Mouse (Mus musculus): ENCODE data around the gene Syt17. TPM values are rescaled to one million over a fixed set of nuclear protein-coding genes. Genes with fewer than 3 reads are reported as not detected.
A peak's percentile ranks its signal among the peaks of the same experiment; 100 is the strongest.

Gene Syt17
- polyA plus RNA-seq, 1 experiment from 2014 or later: 21.9 TPM

- no peak overlapping the region for H3K9ac ChIP-seq
- H3K4me2 ChIP-seq: no peak overlapping the region
- H3K36me3 ChIP-seq: no peaks in the 10 kb centered on the region
- H3K27ac ChIP-seq (replicated peaks): no peak overlapping the region
- peaks cover 9% of the 10 kb centered on the region; the same call in 1 of the 2 replicates for H3K4me1 ChIP-seq (replicated peaks)
- H3K4me3 ChIP-seq: no peak overlapping the region
- ATAC-seq (ENCODE audit: low FRiP score, low read depth): no peak
- no peaks in the 10 kb centered on the region for H3K27me3 ChIP-seq
- no peaks in the 10 kb centered on the region for H3K9me3 ChIP-seq
Observed at GRCm38 (mm10) chr7:118405251-118405650, 42.8 kb downstream of the Syt17 start.

- ATAC-seq (ENCODE audit: low FRiP score, low read depth): peak; percentile 73
- WGBS: 61% methylated on average over 3 of the region's 3 CpGs
Observed at GRCm38 (mm10) chr7:118402576-118403022, 45.4 kb downstream of the Syt17 start.

GRCm38 (mm10) chr7:118401949-118402348 is 46.1 kb downstream of the Syt17 start:
- WGBS: 46% methylated on average over 5 of the region's 5 CpGs
- peak overlapping the region; percentile 13; the same call in 1 of the 2 replicates for H3K27ac ChIP-seq (replicated peaks)
- H3K27me3 ChIP-seq: no peaks in the 10 kb centered on the region
- peak; percentile 36; the same call in 1 of the 2 replicates for ATAC-seq (ENCODE audit: low FRiP score, low read depth)
- H3K4me1 ChIP-seq (replicated peaks): peaks cover 9% of the 10 kb centered on the region; the same call in 1 of the 2 replicates
- H3K4me3 ChIP-seq: no peak overlapping the region
- no peak overlapping the region for H3K9ac ChIP-seq
- H3K36me3 ChIP-seq: no peaks in the 10 kb centered on the region
- H3K9me3 ChIP-seq: no peaks in the 10 kb centered on the region
- H3K4me2 ChIP-seq: no peak overlapping the region

More at GRCm38 (mm10) chr7:118402576-118403022, 45.4 kb downstream of the Syt17 start:
- Histone ChIP-seq H3K4me3 (no peak overlapping the region), H3K4me1 (replicated peaks) (peaks cover 9% of the 10 kb centered on the region; the same call in 1 of the 2 replicates), H3K27me3 (no peaks in the 10 kb centered on the region), H3K27ac (replicated peaks) (0 out of 2 replicates have a peak overlapping the region, but pooled peaks have one; percentile 13), H3K9ac (no peak overlapping the region), H3K9me3 (no peaks in the 10 kb centered on the region), H3K4me2 (no peak overlapping the region), H3K36me3 (no peaks in the 10 kb centered on the region)

GRCm38 (mm10) chr7:118399764-118400163 is 48.3 kb downstream of the Syt17 start:
- whole genome bisulfite sequencing: 87% methylated on average over 9 of the region's 9 CpGs
- H3K9ac ChIP-seq: no peak overlapping the region
- no peak overlapping the region for H3K4me2 ChIP-seq
- no peak overlapping the region for H3K4me3 ChIP-seq
- no peaks in the 10 kb centered on the region for H3K36me3 ChIP-seq
- H3K27me3 ChIP-seq: no peaks in the 10 kb centered on the region
- no peaks in the 10 kb centered on the region for H3K9me3 ChIP-seq
- no peak for ATAC-seq (ENCODE audit: low FRiP score, low read depth)
- H3K27ac ChIP-seq (replicated peaks): no peak overlapping the region
- peaks cover 9% of the 10 kb centered on the region; the same call in 1 of the 2 replicates for H3K4me1 ChIP-seq (replicated peaks)

- H3K36me3 ChIP-seq: no peaks in the 10 kb centered on the region
- no peak for ATAC-seq (ENCODE audit: low FRiP score, low read depth)
- 89% methylated on average over 5 of the region's 5 CpGs for WGBS
- H3K27me3 ChIP-seq: no peaks in the 10 kb centered on the region
- no peaks in the 10 kb centered on the region for H3K9me3 ChIP-seq
- H3K4me2 ChIP-seq: no peak overlapping the region
- no peak overlapping the region for H3K27ac ChIP-seq (replicated peaks)
- H3K4me3 ChIP-seq: no peak overlapping the region
- no peak overlapping the region for H3K9ac ChIP-seq
- H3K4me1 ChIP-seq (replicated peaks): no peaks in the 10 kb centered on the region
Observed at GRCm38 (mm10) chr7:118390705-118391104, 57.3 kb downstream of the Syt17 start.

- 95% methylated on average over 5 of the region's 5 CpGs for WGBS
- no peak for ATAC-seq (ENCODE audit: low FRiP score, low read depth)
- Histone ChIP-seq H3K4me3 (no peak overlapping the region), H3K4me2 (no peak overlapping the region), H3K4me1 (replicated peaks) (no peaks in the 10 kb centered on the region), H3K9me3 (no peaks in the 10 kb centered on the region), H3K27me3 (no peaks in the 10 kb centered on the region), H3K9ac (no peak overlapping the region), H3K27ac (replicated peaks) (no peak overlapping the region), H3K36me3 (no peaks in the 10 kb centered on the region)
Observed at GRCm38 (mm10) chr7:118380996-118381395, 67.0 kb downstream of the Syt17 start.

- H3K27ac ChIP-seq (replicated peaks): no peak overlapping the region
- no peak overlapping the region for H3K4me2 ChIP-seq
- ATAC-seq (ENCODE audit: low FRiP score, low read depth): no peak
- H3K27me3 ChIP-seq: no peaks in the 10 kb centered on the region
- no peaks in the 10 kb centered on the region for H3K36me3 ChIP-seq
- 85% methylated on average over 3 of the region's 3 CpGs for WGBS
- H3K4me1 ChIP-seq (replicated peaks): no peaks in the 10 kb centered on the region
- no peaks in the 10 kb centered on the region for H3K9me3 ChIP-seq
- H3K9ac ChIP-seq: no peak overlapping the region
- no peak overlapping the region for H3K4me3 ChIP-seq
Observed at GRCm38 (mm10) chr7:118380056-118380455, 68.0 kb downstream of the Syt17 start.

- Histone ChIP-seq H3K27ac (replicated peaks) (no peak overlapping the region), H3K9ac (no peak overlapping the region), H3K4me1 (replicated peaks) (no peaks in the 10 kb centered on the region), H3K4me2 (no peak overlapping the region), H3K36me3 (no peaks in the 10 kb centered on the region), H3K27me3 (no peaks in the 10 kb centered on the region), H3K9me3 (no peaks in the 10 kb centered on the region), H3K4me3 (no peak overlapping the region)
- no peak for ATAC-seq (ENCODE audit: low FRiP score, low read depth)
- 95% methylated on average over 4 of the region's 4 CpGs for WGBS
Observed at GRCm38 (mm10) chr7:118376590-118376989, 71.4 kb downstream of the Syt17 start.

GRCm38 (mm10) chr7:118375341-118375740 is 72.7 kb downstream of the Syt17 start:
- Histone ChIP-seq H3K4me2 (no peak overlapping the region), H3K4me1 (replicated peaks) (no peaks in the 10 kb centered on the region), H3K9ac (no peak overlapping the region), H3K9me3 (no peaks in the 10 kb centered on the region), H3K36me3 (no peaks in the 10 kb centered on the region), H3K27me3 (no peaks in the 10 kb centered on the region), H3K4me3 (no peak overlapping the region), H3K27ac (replicated peaks) (no peak overlapping the region)
- no peak for ATAC-seq (ENCODE audit: low FRiP score, low read depth)
- 94% methylated on average over 3 of the region's 3 CpGs for WGBS

- Histone ChIP-seq H3K27me3 (no peaks in the 10 kb centered on the region), H3K36me3 (no peaks in the 10 kb centered on the region), H3K4me3 (no peak overlapping the region), H3K4me1 (replicated peaks) (no peaks in the 10 kb centered on the region), H3K9ac (no peak overlapping the region), H3K4me2 (no peak overlapping the region), H3K9me3 (no peaks in the 10 kb centered on the region), H3K27ac (replicated peaks) (no peak overlapping the region)
- ATAC-seq (ENCODE audit: low FRiP score, low read depth): no peak
- WGBS: 97% methylated on average over 5 of the region's 5 CpGs
Observed at GRCm38 (mm10) chr7:118371361-118371760, 76.7 kb downstream of the Syt17 start.

- 47% methylated on average over 2 of the region's 2 CpGs for WGBS
- H3K27ac ChIP-seq (replicated peaks): no peak overlapping the region
- no peaks in the 10 kb centered on the region for H3K9me3 ChIP-seq
- no peaks in the 10 kb centered on the region for H3K36me3 ChIP-seq
- H3K27me3 ChIP-seq: no peaks in the 10 kb centered on the region
- no peak overlapping the region for H3K9ac ChIP-seq
- no peaks in the 10 kb centered on the region for H3K4me1 ChIP-seq (replicated peaks)
- no peak overlapping the region for H3K4me3 ChIP-seq
- no peak overlapping the region for H3K4me2 ChIP-seq
- ATAC-seq (ENCODE audit: low FRiP score, low read depth): no peak
Observed at GRCm38 (mm10) chr7:118369705-118370104, 78.3 kb downstream of the Syt17 start.

GRCm38 (mm10) chr7:118365902-118366301 is 82.1 kb downstream of the Syt17 start:
- Histone ChIP-seq H3K9ac (no peak overlapping the region), H3K27me3 (no peaks in the 10 kb centered on the region), H3K4me2 (no peak overlapping the region), H3K4me3 (no peak overlapping the region), H3K4me1 (replicated peaks) (no peaks in the 10 kb centered on the region), H3K36me3 (no peaks in the 10 kb centered on the region), H3K9me3 (no peaks in the 10 kb centered on the region), H3K27ac (replicated peaks) (no peak overlapping the region)
- no peak for ATAC-seq (ENCODE audit: low FRiP score, low read depth)
- WGBS: 86% methylated on average over 3 of the region's 3 CpGs

GRCm38 (mm10) chr7:118365251-118365650 is 82.8 kb downstream of the Syt17 start:
- no peaks in the 10 kb centered on the region for H3K36me3 ChIP-seq
- H3K9me3 ChIP-seq: no peaks in the 10 kb centered on the region
- H3K4me2 ChIP-seq: no peak overlapping the region
- ATAC-seq (ENCODE audit: low FRiP score, low read depth): no peak
- no peak overlapping the region for H3K4me3 ChIP-seq
- H3K27ac ChIP-seq (replicated peaks): no peak overlapping the region
- 83% methylated on average over 6 of the region's 6 CpGs for WGBS
- no peaks in the 10 kb centered on the region for H3K4me1 ChIP-seq (replicated peaks)
- H3K9ac ChIP-seq: no peak overlapping the region
- no peaks in the 10 kb centered on the region for H3K27me3 ChIP-seq

Measured in hindbrain, embryonic 15.5 days (tissue).